Mouse (Mus musculus): ENCODE data around the gene Cyb561d1.

DNA sequence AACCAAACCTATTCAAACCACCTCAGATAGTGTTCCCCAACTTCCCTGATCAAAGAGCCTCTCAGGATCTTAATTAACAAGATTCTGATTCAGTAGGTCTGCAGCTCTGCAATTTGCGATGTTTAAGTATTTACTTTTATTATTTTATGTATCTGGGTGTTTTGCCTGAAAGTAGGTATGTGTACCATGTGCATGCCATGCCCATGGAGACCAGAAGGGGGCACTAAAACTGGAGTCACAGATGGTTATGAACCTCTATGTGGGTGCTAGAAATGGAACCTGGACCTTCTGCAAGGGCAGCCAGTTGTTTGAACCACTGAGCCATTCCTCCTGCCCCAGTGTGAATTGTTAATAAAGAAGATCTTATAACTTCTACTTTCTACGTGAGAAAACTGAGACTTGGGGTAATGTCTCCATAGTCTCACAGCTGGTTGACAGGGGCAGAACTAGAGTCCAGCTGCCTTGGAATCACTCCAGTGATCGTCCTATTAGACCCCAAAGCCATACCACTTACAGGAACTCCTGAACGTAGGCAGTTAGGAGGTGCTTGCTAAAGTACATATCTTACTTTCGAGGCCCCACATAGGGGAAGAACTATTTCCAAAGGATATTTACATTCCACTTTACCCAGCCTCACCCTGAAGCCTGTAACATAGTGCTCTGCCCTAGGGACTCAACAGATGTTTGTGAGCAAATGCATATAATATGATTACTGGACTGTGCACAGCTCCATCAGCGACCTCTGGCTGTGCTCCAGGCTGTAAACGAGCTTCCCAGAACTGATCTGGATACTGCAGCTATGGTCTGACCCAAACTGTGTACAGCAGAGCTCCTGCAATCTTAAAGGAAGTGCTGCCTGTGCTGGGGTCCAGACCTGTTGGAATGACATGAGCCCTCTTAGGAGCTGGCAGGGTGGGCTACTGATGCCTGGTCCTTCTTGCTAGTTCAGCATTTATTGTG is 22.0 kb downstream of the Cyb561d1 start:
- TF ChIP-seq CTCF (IDR thresholded peaks at IDR 0.05; ENCODE audit: low read depth) (peak; percentile 31), EP300 (IDR thresholded peaks at IDR 0.05; ENCODE audit: low read depth) (no peak)

Data from liver, postnatal 0 days (tissue).